ENCODE assay signal across 24 mouse cellular contexts in genomic region chr16:43922630-43923029, GRCm38 (mm10).
"Had no signal": no experiment of that assay in that cellular context is flagged by ENCODE, and none has a peak within 500 bp of the region (broad histone marks: within the 10 kb centered on the region; RNA-seq: fewer than 3 reads in every experiment).

No protein-coding gene starts in this region.

- H3K4me2 ChIP-seq: forebrain, embryonic 15.5 days; heart, embryonic 11.5 days; heart, embryonic 13.5 days; heart, embryonic 15.5 days; hindbrain, embryonic 13.5 days; hindbrain, embryonic 15.5 days; limb, embryonic 13.5 days; limb, embryonic 15.5 days had no signal

- H3K9me3 ChIP-seq: forebrain, embryonic 15.5 days; heart, embryonic 13.5 days; heart, embryonic 15.5 days; hindbrain, embryonic 13.5 days; hindbrain, embryonic 15.5 days; limb, embryonic 13.5 days; limb, embryonic 15.5 days had no signal

- H3K27me3 ChIP-seq: forebrain, embryonic 15.5 days; heart, embryonic 13.5 days; heart, embryonic 15.5 days; hindbrain, embryonic 13.5 days; hindbrain, embryonic 15.5 days; limb, embryonic 13.5 days; limb, embryonic 15.5 days had no signal

- H3K36me3 ChIP-seq: forebrain, embryonic 15.5 days; heart, embryonic 13.5 days; heart, embryonic 15.5 days; hindbrain, embryonic 13.5 days; hindbrain, embryonic 15.5 days; limb, embryonic 13.5 days; limb, embryonic 15.5 days had no signal

- H3K4me3 ChIP-seq: forebrain, embryonic 15.5 days; heart, adult 2 months; heart, embryonic 13.5 days; heart, embryonic 15.5 days; hindbrain, embryonic 13.5 days; hindbrain, embryonic 15.5 days; limb, embryonic 13.5 days; limb, embryonic 15.5 days had no signal

- H3K4me1 ChIP-seq: heart, embryonic 15.5 days; hindbrain, embryonic 13.5 days; hindbrain, embryonic 15.5 days; limb, embryonic 13.5 days; limb, embryonic 15.5 days had no signal

- DNase-seq: forebrain, postnatal 0 days; gastrocnemius, postnatal 14 days; gastrocnemius, postnatal 36 days; heart, adult 11 months; heart, adult 2 months; heart, postnatal 14 days; heart, postnatal 36 days; kidney, adult 18-20 months; kidney, adult 8-10 months; kidney, postnatal 14 days; kidney, postnatal 36 days; layer of hippocampus, adult 9-11 months; layer of hippocampus, postnatal 36 days; left cerebral cortex, postnatal 4 days had no signal

- H3K9ac ChIP-seq: forebrain, embryonic 15.5 days; forebrain, postnatal 0 days; heart, embryonic 13.5 days; heart, embryonic 15.5 days; hindbrain, embryonic 13.5 days; hindbrain, embryonic 15.5 days; limb, embryonic 13.5 days; limb, embryonic 15.5 days had no signal

- ATAC-seq: forebrain, embryonic 15.5 days; forebrain, postnatal 0 days; hindbrain, postnatal 0 days; intestine, embryonic 16.5 days had no signal

- H3K27ac ChIP-seq: forebrain, embryonic 15.5 days; heart, adult 2 months; heart, embryonic 13.5 days; heart, embryonic 15.5 days; hindbrain, embryonic 13.5 days; hindbrain, embryonic 15.5 days; hindbrain, postnatal 0 days; limb, embryonic 13.5 days; limb, embryonic 15.5 days had no signal
